9 mouse cellular contexts compared by ENCODE assay signal in genomic region chr12:45075631-45076030, GRCm38 (mm10). TPM values are rescaled to one million over a fixed set of nuclear protein-coding genes. Genes with fewer than 3 reads are reported as not detected.
A peak's percentile ranks its signal among the peaks of the same experiment; 100 is the strongest.
DNase-seq lines count a peak whose midpoint lies in the region; ATAC-seq and TF ChIP-seq lines count a peak whose summit lies in the region.
"Had no signal": no experiment of that assay in that cellular context is flagged by ENCODE, and none has a peak within 500 bp of the region (broad histone marks: within the 10 kb centered on the region; RNA-seq: fewer than 3 reads in every experiment).

No protein-coding gene starts in this region.

- H3K9ac ChIP-seq in liver, adult 2 months (ENCODE audit: low read depth, low read length), result no peak overlapping the region
- H3K9ac ChIP-seq in midbrain, postnatal 0 days (replicated peaks; ENCODE audit: low read length, poor library complexity, severe bottlenecking), result no peak overlapping the region

- H3K79me2 ChIP-seq in liver, adult 2 months (ENCODE audit: control insufficient read depth, insufficient read depth, low read length), result 0 out of 2 replicates have a peak, but pooled peaks cover 3% of the 10 kb centered on the region

- H3K9me3 ChIP-seq in limb, embryonic 10.5 days (replicated peaks), result no peaks in the 10 kb centered on the region
- no peaks in the 10 kb centered on the region for H3K9me3 ChIP-seq in midbrain, postnatal 0 days (ENCODE audit: low read length)

- peak overlapping the region; percentile 26; the same call in 1 of the 2 replicates for H3K4me3 ChIP-seq in liver, adult 2 months (ENCODE audit: insufficient read depth, low read depth, low read length)
- peak overlapping the region; percentile 81; the same call in 1 of the 2 replicates for H3K4me3 ChIP-seq in limb, embryonic 10.5 days
- H3K4me3 ChIP-seq in midbrain, postnatal 0 days (ENCODE audit: low read depth, low read length), result no peak overlapping the region

- H3K27ac ChIP-seq in liver, adult 2 months (replicated peaks; ENCODE audit: insufficient read depth, low read depth, low read length), result no peak overlapping the region
- H3K27ac ChIP-seq in limb, embryonic 10.5 days, result no peak overlapping the region
- H3K27ac ChIP-seq in midbrain, postnatal 0 days (ENCODE audit: low read depth, low read length), result no peak overlapping the region

- TF ChIP-seq CTCF in liver, adult 2 months (IDR thresholded peaks at IDR 0.05; ENCODE audit: low read depth, low read length), result no peak
- TF ChIP-seq CTCF in midbrain, postnatal 0 days (IDR thresholded peaks at IDR 0.05), result no peak

- peak overlapping the region; percentile 99 for H3K4me2 ChIP-seq in midbrain, postnatal 0 days (ENCODE audit: low read depth, low read length, poor library complexity, severe bottlenecking)

- TF ChIP-seq POLR2A in liver, adult 2 months (IDR thresholded peaks at IDR 0.05; ENCODE audit: extremely low read depth, insufficient read depth, low read length), result no peak

- DNase-seq in adrenal gland, adult (ENCODE audit: inconsistent age in 2 of 2, low spot score in 1 of 2), result peak; percentile 14 to 56
- DNase-seq in adrenal gland, postnatal 10 days, result no peak
- no peak for DNase-seq in liver, adult 2 months (ENCODE audit: extremely low read depth, low read depth, low spot score)
- DNase-seq in liver, result no peak
- DNase-seq in limb, embryonic 10.5 days (ENCODE audit: low spot score), result no peak
- no peak for DNase-seq in midbrain, postnatal 0 days (ENCODE audit: low spot score)
- no peak for DNase-seq in frontal cortex, postnatal 10 days (ENCODE audit: low spot score in 2 of 2)

- H3K27me3 ChIP-seq in liver, adult 2 months (ENCODE audit: control insufficient read depth, insufficient read depth, low read length), result no peaks in the 10 kb centered on the region
- H3K27me3 ChIP-seq in limb, embryonic 10.5 days (ENCODE audit: low read depth, poor library complexity, severe bottlenecking), result peaks cover 15% of the 10 kb centered on the region; the same call in 1 of the 2 replicates
- H3K27me3 ChIP-seq in midbrain, postnatal 0 days (ENCODE audit: insufficient read depth, low read length), result no peaks in the 10 kb centered on the region
- H3K27me3 ChIP-seq: Patski had no signal

- ATAC-seq in midbrain, postnatal 0 days (ENCODE audit: low FRiP score), result no peak
- ATAC-seq in granulocyte monocyte progenitor cell, adult 5-6 weeks (replicated peaks; ENCODE audit: poor library complexity, severe bottlenecking), result no peak

- H3K4me1 ChIP-seq in liver, adult 2 months (ENCODE audit: control insufficient read depth, insufficient read depth, low read length), result 0 out of 2 replicates have a peak, but pooled peaks cover 1% of the 10 kb centered on the region
- peaks cover 17% of the 10 kb centered on the region for H3K4me1 ChIP-seq in limb, embryonic 10.5 days
- H3K4me1 ChIP-seq in midbrain, postnatal 0 days (ENCODE audit: insufficient read depth, low read length), result no peaks in the 10 kb centered on the region; the same call in 1 of the 2 replicates

- H3K36me3 ChIP-seq in liver, adult 2 months (ENCODE audit: control insufficient read depth, insufficient read depth, low read length), result no peaks in the 10 kb centered on the region
- no peaks in the 10 kb centered on the region for H3K36me3 ChIP-seq in limb, embryonic 10.5 days
- H3K36me3 ChIP-seq in midbrain, postnatal 0 days (ENCODE audit: insufficient read depth, low read length), result no peaks in the 10 kb centered on the region

- WGBS in liver, adult 2 months, result 61% methylated on average over 11 of the region's 11 CpGs
- 76% methylated on average over 11 of the region's 11 CpGs for WGBS in limb, embryonic 10.5 days
- WGBS in midbrain, postnatal 0 days, result 73% methylated on average over 11 of the region's 11 CpGs

RNA-seq across cellular contexts. Expression of gene Stxbp6, which starts 1.1 kb away (rescaled TPM):
- total RNA-seq in adrenal gland, postnatal 10 days (2021), result 10 to 100 TPM; 17.6 to 20.7 TPM
- total RNA-seq in liver, adult 2 months (2014; rRNA removed), result 7.5 and 8.5 TPM in 2 replicates
- polyA plus RNA-seq in liver, adult 2 months (2012; rRNA removed), result 4.6 and 4.8 TPM in 2 replicates
- 12.5 and 12.8 TPM in 2 replicates for polyA plus RNA-seq in limb, embryonic 10.5 days (2016; fragmentation: Nextera tagmentation; extraction: Ambion mirVana)
- total RNA-seq in midbrain, postnatal 0 days (2014; rRNA removed), result 31.8 and 35.3 TPM in 2 replicates
- 25.3 and 28.9 TPM in 2 replicates for polyA plus RNA-seq in midbrain, postnatal 0 days (2015; fragmentation: Nextera tagmentation; extraction: Ambion mirVana)
- 8.3 and 18.3 TPM in 2 replicates for total RNA-seq in granulocyte monocyte progenitor cell, adult 5-6 weeks (2014; fragmentation: Nextera tagmentation)
- total RNA-seq in granulocyte monocyte progenitor cell, adult 5-6 weeks (2017), result 4.5 and 6.4 TPM in 2 replicates

Comparison
In these comparisons a context has a peak if more than half of its experiments do, and no peak if none do; other contexts are left out.
1. DNase-seq: peak in adrenal gland, adult (2 of 2); none in adrenal gland, postnatal 10 days (single experiment), liver, adult 2 months (single experiment), liver (single experiment), limb, embryonic 10.5 days (single experiment), midbrain, postnatal 0 days (single experiment) and frontal cortex, postnatal 10 days (0 of 2).